Mouse (Mus musculus): ENCODE measurements around the gene Btbd35f1.
"Not testable (repeated sequence)": the region's sequence is repeated elsewhere in the genome, so short reads cannot be mapped to it uniquely, and the experiment has no call there.

Btbd35f1 gene

GRCm38 (mm10) chrX:32559755-32560154 lies at the start of gene Btbd35f1:
TSS of gene Btbd35f1 (plus strand) at chrX:32560055.
- DNase-seq (ENCODE audit: low read depth), result not testable (repeated sequence)

GRCm38 (mm10) chrX:32590878-32591542 lies 31.2 kb downstream of the Btbd35f1 start:
- DNase-seq (ENCODE audit: low read depth), result not testable (repeated sequence)

- DNase-seq (ENCODE audit: low read depth), result not testable (repeated sequence)
These were observed 41.2 kb downstream of the Btbd35f1 start for GRCm38 (mm10) chrX:32601008-32601407.

GRCm38 (mm10) chrX:32601425-32601824 lies 41.6 kb downstream of the Btbd35f1 start:
- not testable (repeated sequence) for DNase-seq (ENCODE audit: low read depth)

All from naive thymus-derived CD4-positive, alpha-beta T cell, adult 2 months (primary cell).